Mouse (Mus musculus) MEL (cell line): ENCODE measurements around the gene Unc13a. TPM values are rescaled to one million over a fixed set of nuclear protein-coding genes. Genes with fewer than 3 reads are reported as not detected.

Source experiments
- DNase-seq: peaks from one replicate; pipeline ENCODE4 v3.0.0; 2011; ENCODE audit warnings: low read depth, low spot score
- H3K27ac ChIP-seq: 2 replicates; pipeline ENCODE4 v1.5.1; 2012; ENCODE audit warnings: low read depth, mild to moderate bottlenecking, control low read depth, low read length, moderate library complexity; ENCODE audit not compliant: control insufficient read depth
- H3K27me3 ChIP-seq, 2 experiments: fragments of 150-350 bp in 1 of 2; sonication (generic) in 1 of 2; 2 replicates each; pipeline ENCODE4 v1.6.1; 2012; ENCODE audit warnings: low read length in 2 of 2, mild to moderate bottlenecking in 2 of 2, improper control_type of control experiment in 1 of 2, moderate library complexity in 1 of 2; ENCODE audit not compliant: insufficient read depth in 2 of 2, control insufficient read depth in 1 of 2
- H3K36me3 ChIP-seq, 2 experiments: 2 replicates each; pipeline ENCODE4 v1.6.1; 2012 to 2014; ENCODE audit warnings: low read length in 2 of 2, improper control_type of control experiment in 1 of 2, inconsistent platforms in 1 of 2, mild to moderate bottlenecking in 1 of 2; ENCODE audit not compliant: insufficient read depth in 2 of 2, control insufficient read depth in 1 of 2
- H3K4me1 ChIP-seq, 2 experiments: fragments of 150-350 bp in 1 of 2; sonication (generic) in 1 of 2; 2 replicates each; pipeline ENCODE4 v1.6.1; 2012; ENCODE audit warnings: low read length in 2 of 2, improper control_type of control experiment in 1 of 2, mild to moderate bottlenecking in 1 of 2; ENCODE audit not compliant: insufficient read depth in 2 of 2, control insufficient read depth in 1 of 2
- H3K4me3 ChIP-seq, 2 experiments: fragments of 150-350 bp in 1 of 2; sonication (generic) in 1 of 2; 2 replicates each; pipeline ENCODE4 v1.5.1; 2012; ENCODE audit warnings: low read depth in 2 of 2, low read length in 2 of 2, mild to moderate bottlenecking in 2 of 2, moderate library complexity in 2 of 2, control low read depth in 1 of 2, improper control_type of control experiment in 1 of 2; ENCODE audit not compliant: control insufficient read depth in 1 of 2, insufficient read depth in 1 of 2
- H3K79me2 ChIP-seq: 2 replicates; pipeline ENCODE4 v1.6.1; 2012; ENCODE audit warnings: mild to moderate bottlenecking, low read length, moderate library complexity; ENCODE audit not compliant: control insufficient read depth, poor library complexity, insufficient read depth
- H3K9ac ChIP-seq: 2 replicates; pipeline ENCODE4 v1.6.1; 2012; ENCODE audit warnings: low read depth, mild to moderate bottlenecking, control low read depth, low read length, moderate library complexity; ENCODE audit not compliant: control insufficient read depth, poor library complexity, severe bottlenecking
- H3K9me3 ChIP-seq: fragments of 150-350 bp; sonication (generic); replicated peaks from 2 replicates; pipeline ENCODE4 v1.6.1; 2012; ENCODE audit warnings: mild to moderate bottlenecking, low read length, improper control_type of control experiment, moderate library complexity; ENCODE audit not compliant: insufficient read depth
- BHLHE40 ChIP-seq: IDR thresholded peaks from 2 replicates; pipeline ENCODE4 v1.6.1; 2012; ENCODE audit warnings: low read depth, mild to moderate bottlenecking, inconsistent platforms, low read length, improper control_type of control experiment, borderline replicate concordance
- CHD1 ChIP-seq: IDR thresholded peaks from 2 replicates; pipeline ENCODE4 v1.6.1; 2012; ENCODE audit warnings: low read depth, mild to moderate bottlenecking, inconsistent platforms, low read length, improper control_type of control experiment
- CTCF ChIP-seq, 3 experiments: IDR thresholded peaks in 2 of 3; conservative IDR thresholded peaks in 1 of 3; 2 replicates each; pipeline ENCODE4 v1.5.1; 2011 to 2012; ENCODE audit warnings: low read length in 3 of 3, low read depth in 2 of 3, mild to moderate bottlenecking in 2 of 3, improper control_type of control experiment in 1 of 3, inconsistent platforms in 1 of 3, mixed read lengths in 1 of 3, moderate library complexity in 1 of 3; ENCODE audit not compliant: control insufficient read depth in 1 of 3, insufficient read depth in 1 of 3, poor library complexity in 1 of 3, severe bottlenecking in 1 of 3
- EP300 ChIP-seq, 2 experiments: IDR thresholded peaks; 2 replicates each; pipeline ENCODE4 v1.6.1; 2011; ENCODE audit warnings: improper control_type of control experiment in 2 of 2, low read length in 2 of 2, low read depth in 1 of 2, mild to moderate bottlenecking in 1 of 2
- GABPA ChIP-seq: IDR thresholded peaks from 2 replicates; pipeline ENCODE4 v1.6.1; 2012; ENCODE audit warnings: low read depth, mild to moderate bottlenecking, inconsistent platforms, low read length, improper control_type of control experiment, moderate library complexity
- HCFC1 ChIP-seq: IDR thresholded peaks from 2 replicates; pipeline ENCODE4 v1.6.1; 2012; ENCODE audit warnings: low read depth, mild to moderate bottlenecking, inconsistent platforms, low read length, improper control_type of control experiment, moderate library complexity
- JUND ChIP-seq: IDR thresholded peaks from 2 replicates; pipeline ENCODE4 v1.6.1; 2011; ENCODE audit warnings: low read depth, mild to moderate bottlenecking, improper control_type of control experiment, low read length
- KAT2A ChIP-seq: conservative IDR thresholded peaks from 2 replicates; pipeline ENCODE4 v1.6.1; 2012; ENCODE audit warnings: low read depth, low read length, improper control_type of control experiment, inconsistent platforms
- MXI1 ChIP-seq: IDR thresholded peaks from 2 replicates; pipeline ENCODE4 v1.6.1; 2011; ENCODE audit warnings: mild to moderate bottlenecking, low read depth, low read length, improper control_type of control experiment
- MYC ChIP-seq: IDR thresholded peaks from 2 replicates; pipeline ENCODE4 v1.6.1; 2011; ENCODE audit warnings: low read depth, mild to moderate bottlenecking, low read length, improper control_type of control experiment, moderate library complexity
- NRF1 ChIP-seq: IDR thresholded peaks from 2 replicates; pipeline ENCODE4 v1.6.1; 2014; ENCODE audit warnings: low read depth, mild to moderate bottlenecking, inconsistent platforms, low read length, improper control_type of control experiment, moderate library complexity; ENCODE audit not compliant: poor library complexity, insufficient read depth, severe bottlenecking
- POLR2AphosphoS5 ChIP-seq: IDR thresholded peaks from 2 replicates; pipeline ENCODE4 v1.6.1; 2012; ENCODE audit warnings: low read depth, borderline replicate concordance, mild to moderate bottlenecking, inconsistent platforms, low read length, moderate library complexity, mixed read lengths
- RAD21 ChIP-seq: IDR thresholded peaks from 2 replicates; pipeline ENCODE4 v1.6.1; 2011; ENCODE audit warnings: mild to moderate bottlenecking, low read depth, low read length, improper control_type of control experiment
- SMC3 ChIP-seq: IDR thresholded peaks from 2 replicates; pipeline ENCODE4 v1.6.1; 2011; ENCODE audit warnings: low read depth, low read length, improper control_type of control experiment
- TAL1 ChIP-seq: IDR thresholded peaks from 2 replicates; pipeline ENCODE4 v1.6.1; 2012; ENCODE audit warnings: mild to moderate bottlenecking, inconsistent platforms, low read length, moderate library complexity, mixed read lengths
- TCF12 ChIP-seq: IDR thresholded peaks from 2 replicates; pipeline ENCODE4 v1.6.1; 2014; ENCODE audit warnings: low read depth, mild to moderate bottlenecking, inconsistent platforms, low read length, improper control_type of control experiment, moderate library complexity
- UBTF ChIP-seq: IDR thresholded peaks from 2 replicates; pipeline ENCODE4 v1.6.1; 2012; ENCODE audit warnings: low read depth, mild to moderate bottlenecking, inconsistent platforms, low read length, improper control_type of control experiment, moderate library complexity, borderline replicate concordance; ENCODE audit not compliant: insufficient read depth
- USF2 ChIP-seq, 2 experiments: IDR thresholded peaks; 2 replicates each; pipeline ENCODE4 v1.6.1; 2011 to 2012; ENCODE audit warnings: improper control_type of control experiment in 2 of 2, low read length in 2 of 2, borderline replicate concordance in 1 of 2, inconsistent platforms in 1 of 2, low read depth in 1 of 2, mild to moderate bottlenecking in 1 of 2; ENCODE audit not compliant: insufficient read depth in 1 of 2
- ZMIZ1 ChIP-seq: IDR thresholded peaks from 2 replicates; pipeline ENCODE4 v1.6.1; 2012; ENCODE audit warnings: low read depth, mild to moderate bottlenecking, inconsistent platforms, low read length, improper control_type of control experiment, moderate library complexity
- ZNF384 ChIP-seq: IDR thresholded peaks from 2 replicates; pipeline ENCODE4 v1.6.1; 2012; ENCODE audit warnings: low read depth, mild to moderate bottlenecking, inconsistent platforms, low read length, improper control_type of control experiment
- polyA plus RNA-seq, 2 experiments: library from polyadenylated mRNA; stranded (reverse) in 1 of 2; unstranded in 1 of 2; fragments of >175 nt in 1 of 2; fragments of >200 nt in 1 of 2; gene quantifications; 2 replicates each; pipeline versions ENCODE4 v1.2.1 to v1.2.4; 2012; ENCODE audit warnings: low replicate concordance in 2 of 2, low read depth in 1 of 2; ENCODE audit not compliant: insufficient read length in 2 of 2, insufficient read depth in 1 of 2, missing spikeins in 1 of 2
- total RNA-seq: library from RNA; depleted of rRNA; stranded (reverse); fragments of 300-350 nt; gene quantifications from 2 replicates; pipeline ENCODE4 v1.2.3, GENCODE M21; 2012

Unc13a gene
- total and polyA plus RNA-seq, 3 experiments = 0.81 to 3.6 TPM; not detected in 1

GRCm38 (mm10) chr8:71577856-71578387 is 93.6 kb downstream of the Unc13a start:
- no peak for DNase-seq
- Histone ChIP-seq H3K4me3 (no peak overlapping the region), H3K79me2 (no peaks in the 10 kb centered on the region), H3K27me3 (no peaks in the 10 kb centered on the region; a peak in 2 of 4 replicates), H3K9me3 (no peaks in the 10 kb centered on the region), H3K27ac (no peak overlapping the region), H3K9ac (no peak overlapping the region), H3K36me3 (no peaks in the 10 kb centered on the region), H3K4me1 (0 out of 4 replicates have a peak, but pooled peaks cover 0 to 4% of the 10 kb centered on the region in 2 experiments)
- TF ChIP-seq RAD21 = no peak
- no peak for TF ChIP-seq BHLHE40
- TF ChIP-seq CHD1 = no peak
- TF ChIP-seq UBTF = no peak
- no peak for TF ChIP-seq GABPA
- no peak for TF ChIP-seq TAL1
- TF ChIP-seq ZMIZ1 = no peak
- TF ChIP-seq HCFC1 = no peak
- TF ChIP-seq CTCF (IDR thresholded peaks at IDR 0.05 in 2 of 3, conservative IDR thresholded peaks at IDR 0.05 in 1 of 3; ENCODE audit: control insufficient read depth in 1 of 3, insufficient read depth in 1 of 3, low read depth in 2 of 3, low read length in 3 of 3, poor library complexity in 1 of 3, severe bottlenecking in 1 of 3) = no peak
- TF ChIP-seq NRF1 = no peak
- TF ChIP-seq SMC3 = no peak
- TF ChIP-seq POLR2AphosphoS5 = no peak
- TF ChIP-seq ZNF384 = no peak
- no peak for TF ChIP-seq KAT2A
- TF ChIP-seq MXI1 = no peak
- no peak for TF ChIP-seq TCF12
- no peak for TF ChIP-seq EP300 (IDR thresholded peaks at IDR 0.05; ENCODE audit: low read depth in 1 of 2, low read length in 2 of 2)
- no peak for TF ChIP-seq MYC

GRCm38 (mm10) chr8:71575020-71575419 is 96.5 kb downstream of the Unc13a start:
- H3K9me3 ChIP-seq = no peaks in the 10 kb centered on the region
- no peaks in the 10 kb centered on the region for H3K79me2 ChIP-seq
- no peaks in the 10 kb centered on the region for H3K36me3 ChIP-seq
- no peak overlapping the region for H3K27ac ChIP-seq
- TF ChIP-seq USF2 (IDR thresholded peaks at IDR 0.05; ENCODE audit: borderline replicate concordance in 1 of 2, insufficient read depth in 1 of 2, low read depth in 1 of 2, low read length in 2 of 2) = no peak
- TF ChIP-seq CTCF (IDR thresholded peaks at IDR 0.05 in 2 of 3, conservative IDR thresholded peaks at IDR 0.05 in 1 of 3; ENCODE audit: control insufficient read depth in 1 of 3, insufficient read depth in 1 of 3, low read depth in 2 of 3, low read length in 3 of 3, poor library complexity in 1 of 3, severe bottlenecking in 1 of 3) = no peak
- TF ChIP-seq JUND = no peak
- no peak for TF ChIP-seq KAT2A
- no peak overlapping the region for H3K4me3 ChIP-seq
- H3K9ac ChIP-seq = no peak overlapping the region
- H3K4me1 ChIP-seq = 0 out of 4 replicates have a peak, but pooled peaks cover 0 to 4% of the 10 kb centered on the region in 2 experiments
- no peak for DNase-seq
- no peaks in the 10 kb centered on the region; a peak in 2 of 4 replicates for H3K27me3 ChIP-seq
